Mouse (Mus musculus): ENCODE measurements around the gene Scoc. TPM values are rescaled to one million over a fixed set of nuclear protein-coding genes. Genes with fewer than 3 reads are reported as not detected.

Scoc gene
- total and polyA plus RNA-seq, 3 experiments, result 14.0 to 52.3 (median 52.3) TPM

- Histone ChIP-seq H3K9ac (ENCODE audit: low read depth, low read length) (no peak overlapping the region), H3K4me1 (ENCODE audit: control insufficient read depth, insufficient read depth, low read length) (no peaks in the 10 kb centered on the region), H3K4me3 (no peak overlapping the region), H3K27ac (no peak overlapping the region), H3K27me3 (ENCODE audit: control insufficient read depth, insufficient read depth, low read length) (no peaks in the 10 kb centered on the region; the same call in 1 of the 2 replicates), H3K36me3 (ENCODE audit: control insufficient read depth, insufficient read depth, low read length) (no peaks in the 10 kb centered on the region), H3K79me2 (replicated peaks; ENCODE audit: control insufficient read depth, insufficient read depth, low read length) (no peaks in the 10 kb centered on the region)
- DNase-seq, result no peak
- TF ChIP-seq POLR2A (IDR thresholded peaks at IDR 0.05; ENCODE audit: insufficient read depth, low read depth, low read length), result no peak
- no peak for TF ChIP-seq EP300 (IDR thresholded peaks at IDR 0.05; ENCODE audit: insufficient read depth, low read depth, low read length)
- no peak for TF ChIP-seq CTCF (IDR thresholded peaks at IDR 0.05)
- 34% methylated on average over 11 of the region's 11 CpGs for WGBS
- intact Hi-C loops (cut with DNase I), result no loop called here
Measured at GRCm38 (mm10) chr8:83426104-83426759, 32.0 kb downstream of the Scoc start.

- Histone ChIP-seq H3K79me2 (replicated peaks; ENCODE audit: control insufficient read depth, insufficient read depth, low read length) (no peaks in the 10 kb centered on the region), H3K9ac (ENCODE audit: low read depth, low read length) (no peak overlapping the region), H3K27me3 (ENCODE audit: control insufficient read depth, insufficient read depth, low read length) (no peaks in the 10 kb centered on the region; the same call in 1 of the 2 replicates), H3K27ac (no peak overlapping the region), H3K4me3 (no peak overlapping the region), H3K4me1 (ENCODE audit: control insufficient read depth, insufficient read depth, low read length) (no peaks in the 10 kb centered on the region), H3K36me3 (ENCODE audit: control insufficient read depth, insufficient read depth, low read length) (no peaks in the 10 kb centered on the region)
- TF ChIP-seq EP300 (IDR thresholded peaks at IDR 0.05; ENCODE audit: insufficient read depth, low read depth, low read length), result no peak
- TF ChIP-seq CTCF (IDR thresholded peaks at IDR 0.05), result no peak
- TF ChIP-seq POLR2A (IDR thresholded peaks at IDR 0.05; ENCODE audit: insufficient read depth, low read depth, low read length), result no peak
- intact Hi-C loops (cut with DNase I), result no loop called here
- 76% methylated on average over 6 of the region's 6 CpGs for WGBS
- DNase-seq, result no peak
Measured at GRCm38 (mm10) chr8:83425202-83425601, 33.0 kb downstream of the Scoc start.

- Histone ChIP-seq H3K36me3 (ENCODE audit: control insufficient read depth, insufficient read depth, low read length) (no peaks in the 10 kb centered on the region), H3K9ac (ENCODE audit: low read depth, low read length) (no peak overlapping the region), H3K79me2 (replicated peaks; ENCODE audit: control insufficient read depth, insufficient read depth, low read length) (no peaks in the 10 kb centered on the region), H3K27ac (no peak overlapping the region), H3K4me3 (no peak overlapping the region), H3K27me3 (ENCODE audit: control insufficient read depth, insufficient read depth, low read length) (no peaks in the 10 kb centered on the region; the same call in 1 of the 2 replicates), H3K4me1 (ENCODE audit: control insufficient read depth, insufficient read depth, low read length) (no peaks in the 10 kb centered on the region)
- intact Hi-C loops (cut with DNase I), result no loop called here
- TF ChIP-seq CTCF (IDR thresholded peaks at IDR 0.05) (no peak), POLR2A (IDR thresholded peaks at IDR 0.05; ENCODE audit: insufficient read depth, low read depth, low read length) (no peak), EP300 (IDR thresholded peaks at IDR 0.05; ENCODE audit: insufficient read depth, low read depth, low read length) (no peak)
- 66% methylated on average over 13 of the region's 13 CpGs for WGBS
- DNase-seq, result peak in 1 of 2 experiments; percentile 18
Measured at GRCm38 (mm10) chr8:83423032-83423825, 35.0 kb downstream of the Scoc start.

- no peaks in the 10 kb centered on the region for H3K79me2 ChIP-seq (replicated peaks; ENCODE audit: control insufficient read depth, insufficient read depth, low read length)
- no peaks in the 10 kb centered on the region for H3K4me1 ChIP-seq (ENCODE audit: control insufficient read depth, insufficient read depth, low read length)
- 83% methylated on average over 1 of the region's 1 CpGs for WGBS
- no peak for TF ChIP-seq EP300 (IDR thresholded peaks at IDR 0.05; ENCODE audit: insufficient read depth, low read depth, low read length)
- no peak for TF ChIP-seq CTCF (IDR thresholded peaks at IDR 0.05)
- no peak for TF ChIP-seq POLR2A (IDR thresholded peaks at IDR 0.05; ENCODE audit: insufficient read depth, low read depth, low read length)
- no peak overlapping the region for H3K27ac ChIP-seq
- no peak overlapping the region for H3K9ac ChIP-seq (ENCODE audit: low read depth, low read length)
- intact Hi-C loops (cut with DNase I), result no loop called here
- no peak for DNase-seq
- H3K4me3 ChIP-seq, result no peak overlapping the region
- H3K27me3 ChIP-seq (ENCODE audit: control insufficient read depth, insufficient read depth, low read length), result no peaks in the 10 kb centered on the region; the same call in 1 of the 2 replicates
- H3K36me3 ChIP-seq (ENCODE audit: control insufficient read depth, insufficient read depth, low read length), result no peaks in the 10 kb centered on the region
Measured at GRCm38 (mm10) chr8:83421354-83421753, 36.8 kb downstream of the Scoc start.

GRCm38 (mm10) chr8:83418805-83419516, 39.2 kb downstream of the Scoc start:
- no peaks in the 10 kb centered on the region for H3K4me1 ChIP-seq (ENCODE audit: control insufficient read depth, insufficient read depth, low read length)
- no peak overlapping the region for H3K9ac ChIP-seq (ENCODE audit: low read depth, low read length)
- 83% methylated on average over 11 of the region's 11 CpGs for WGBS
- no peak for TF ChIP-seq EP300 (IDR thresholded peaks at IDR 0.05; ENCODE audit: insufficient read depth, low read depth, low read length)
- no peak for TF ChIP-seq CTCF (IDR thresholded peaks at IDR 0.05)
- TF ChIP-seq POLR2A (IDR thresholded peaks at IDR 0.05; ENCODE audit: insufficient read depth, low read depth, low read length), result no peak
- DNase-seq, result no peak
- intact Hi-C loops (cut with DNase I), result no loop called here
- no peak overlapping the region for H3K4me3 ChIP-seq
- no peaks in the 10 kb centered on the region; the same call in 1 of the 2 replicates for H3K27me3 ChIP-seq (ENCODE audit: control insufficient read depth, insufficient read depth, low read length)
- H3K79me2 ChIP-seq (replicated peaks; ENCODE audit: control insufficient read depth, insufficient read depth, low read length), result no peaks in the 10 kb centered on the region
- H3K36me3 ChIP-seq (ENCODE audit: control insufficient read depth, insufficient read depth, low read length), result no peaks in the 10 kb centered on the region
- H3K27ac ChIP-seq, result no peak overlapping the region
